23 mouse cellular contexts compared by ENCODE assay signal in the genomic region with DNA sequence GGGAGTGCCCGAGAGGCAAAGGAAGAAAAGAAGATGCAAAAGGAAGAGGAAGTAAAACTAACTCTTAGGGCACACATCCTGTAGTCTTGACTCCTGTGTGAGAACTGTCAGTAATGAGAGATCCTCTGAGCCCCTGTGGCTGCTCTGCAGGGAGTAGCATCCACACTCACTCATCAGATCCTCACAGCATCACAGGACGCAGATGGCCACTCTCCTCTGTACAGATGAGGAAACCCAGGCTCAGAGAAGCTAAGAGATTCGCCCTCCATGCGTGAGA.
A peak's percentile ranks its signal among the peaks of the same experiment; 100 is the strongest.
DNase-seq lines count a peak whose midpoint lies in the region; ATAC-seq and TF ChIP-seq lines count a peak whose summit lies in the region.
"Had no signal": no experiment of that assay in that cellular context is flagged by ENCODE, and none has a peak within 500 bp of the region (broad histone marks: within the 10 kb centered on the region; RNA-seq: fewer than 3 reads in every experiment).

No protein-coding gene starts in this region.

- no peak for ATAC-seq in embryonic facial prominence, embryonic 13.5 days (ENCODE audit: insufficient number of reproducible peaks, insufficient read depth, low FRiP score, low TSS enrichment, low read depth)
- ATAC-seq in embryonic facial prominence, embryonic 14.5 days (ENCODE audit: low read depth), result no peak
- ATAC-seq in megakaryocyte, adult 5-6 weeks (ENCODE audit: poor library complexity, severe bottlenecking), result peak; percentile 45
- ATAC-seq in stomach, postnatal 0 days (ENCODE audit: low FRiP score, low TSS enrichment), result no peak
- ATAC-seq: activated CD4-positive, CD25-positive, alpha-beta regulatory T cell, adult 4 months; forebrain, embryonic 15.5 days; hindbrain, embryonic 16.5 days; Patski had no signal

- H3K4me3 ChIP-seq in embryonic facial prominence, embryonic 13.5 days, result no peak overlapping the region
- no peak overlapping the region for H3K4me3 ChIP-seq in embryonic facial prominence, embryonic 10.5 days
- H3K4me3 ChIP-seq in embryonic facial prominence, embryonic 14.5 days (ENCODE audit: low read depth, low read length), result no peak overlapping the region
- H3K4me3 ChIP-seq in stomach, postnatal 0 days (ENCODE audit: low read depth, low read length), result no peak overlapping the region
- H3K4me3 ChIP-seq: embryonic facial prominence, embryonic 12.5 days; forebrain, embryonic 15.5 days; hindbrain, embryonic 12.5 days had no signal

- peak overlapping the region; percentile 80 for H3K27ac ChIP-seq in embryonic facial prominence, embryonic 13.5 days
- H3K27ac ChIP-seq in embryonic facial prominence, embryonic 10.5 days (replicated peaks), result no peak overlapping the region
- peak overlapping the region; percentile 55 for H3K27ac ChIP-seq in embryonic facial prominence, embryonic 14.5 days (replicated peaks; ENCODE audit: low read depth, low read length)
- no peak overlapping the region for H3K27ac ChIP-seq in stomach, postnatal 0 days (replicated peaks)
- H3K27ac ChIP-seq: embryonic facial prominence, embryonic 12.5 days; forebrain, embryonic 15.5 days; hindbrain, embryonic 12.5 days had no signal

- peaks cover 5% of the 10 kb centered on the region for H3K9me3 ChIP-seq in embryonic facial prominence, embryonic 13.5 days
- peaks cover 5% of the 10 kb centered on the region; the same call in 1 of the 2 replicates for H3K9me3 ChIP-seq in embryonic facial prominence, embryonic 10.5 days
- peaks cover 13% of the 10 kb centered on the region; the same call in 1 of the 2 replicates for H3K9me3 ChIP-seq in embryonic facial prominence, embryonic 14.5 days (ENCODE audit: control insufficient read depth, low read length)
- no peaks in the 10 kb centered on the region for H3K9me3 ChIP-seq in stomach, postnatal 0 days (ENCODE audit: control insufficient read depth, low read length)
- H3K9me3 ChIP-seq: forebrain, embryonic 15.5 days had no signal

- TF ChIP-seq CTCF in stomach, postnatal 0 days (IDR thresholded peaks at IDR 0.05; ENCODE audit: low read depth), result no peak

- no peak overlapping the region for H3K4me2 ChIP-seq in embryonic facial prominence, embryonic 13.5 days
- H3K4me2 ChIP-seq in embryonic facial prominence, embryonic 14.5 days (ENCODE audit: low read depth, low read length), result no peak overlapping the region
- no peak overlapping the region for H3K4me2 ChIP-seq in stomach, postnatal 0 days (replicated peaks; ENCODE audit: low read depth)
- H3K4me2 ChIP-seq: embryonic facial prominence, embryonic 12.5 days; forebrain, embryonic 15.5 days; hindbrain, embryonic 12.5 days had no signal

- peaks cover 34% of the 10 kb centered on the region for H3K4me1 ChIP-seq in embryonic facial prominence, embryonic 13.5 days
- peaks cover 25% of the 10 kb centered on the region for H3K4me1 ChIP-seq in embryonic facial prominence, embryonic 10.5 days
- peaks cover 25% of the 10 kb centered on the region for H3K4me1 ChIP-seq in embryonic facial prominence, embryonic 14.5 days (ENCODE audit: control insufficient read depth, insufficient read depth, low read length)
- no peaks in the 10 kb centered on the region for H3K4me1 ChIP-seq in stomach, postnatal 0 days (replicated peaks; ENCODE audit: control insufficient read depth, insufficient read depth)
- H3K4me1 ChIP-seq: forebrain, embryonic 15.5 days had no signal

- H3K27me3 ChIP-seq in embryonic facial prominence, embryonic 13.5 days, result peaks cover 37% of the 10 kb centered on the region
- H3K27me3 ChIP-seq in embryonic facial prominence, embryonic 10.5 days (replicated peaks; ENCODE audit: low read depth, poor library complexity, severe bottlenecking), result peaks cover 8% of the 10 kb centered on the region; the same call in 1 of the 2 replicates
- H3K27me3 ChIP-seq in embryonic facial prominence, embryonic 14.5 days (replicated peaks; ENCODE audit: control insufficient read depth, insufficient read depth, low read length), result no peaks in the 10 kb centered on the region
- H3K27me3 ChIP-seq in stomach, postnatal 0 days (ENCODE audit: control insufficient read depth, insufficient read depth, low read length), result no peaks in the 10 kb centered on the region
- H3K27me3 ChIP-seq: embryonic facial prominence, embryonic 12.5 days; forebrain, embryonic 15.5 days; hindbrain, embryonic 12.5 days had no signal

- no peak for DNase-seq in embryonic facial prominence, embryonic 10.5 days (ENCODE audit: low spot score)
- peak; percentile 45 for DNase-seq in A20 (ENCODE audit: low read depth, low spot score)
- DNase-seq in embryonic facial prominence, embryonic 14.5 days (ENCODE audit: low spot score), result no peak
- no peak for DNase-seq in ovary, postnatal 14 days (ENCODE audit: low spot score)
- no peak for DNase-seq in stomach, postnatal 0 days (ENCODE audit: low spot score)
- no peak for DNase-seq in right cerebral cortex, postnatal 25 days
- DNase-seq: adrenal gland, adult 2 months; adrenal gland, postnatal 25 days; cerebellum, adult 2 months; cerebellum, postnatal 10 days; embryo, embryonic 11 days; gastrocnemius, postnatal 25 days; heart, adult 11 months; heart, postnatal 10 days; heart, postnatal 4 days had no signal

- no peak for TF ChIP-seq EP300 in stomach, postnatal 0 days (optimal IDR thresholded peaks at IDR 0.05)

- no peaks in the 10 kb centered on the region for H3K36me3 ChIP-seq in embryonic facial prominence, embryonic 13.5 days
- H3K36me3 ChIP-seq in embryonic facial prominence, embryonic 10.5 days (replicated peaks), result no peaks in the 10 kb centered on the region
- no peaks in the 10 kb centered on the region for H3K36me3 ChIP-seq in embryonic facial prominence, embryonic 14.5 days (ENCODE audit: control insufficient read depth, insufficient read depth, low read length)
- no peaks in the 10 kb centered on the region for H3K36me3 ChIP-seq in stomach, postnatal 0 days (ENCODE audit: control insufficient read depth, insufficient read depth, low read length)
- H3K36me3 ChIP-seq: embryonic facial prominence, embryonic 12.5 days; forebrain, embryonic 15.5 days; hindbrain, embryonic 12.5 days had no signal

- WGBS in embryonic facial prominence, embryonic 13.5 days, result 59% methylated on average over 4 of the region's 4 CpGs
- 81% methylated on average over 4 of the region's 4 CpGs for WGBS in embryonic facial prominence, embryonic 10.5 days
- WGBS in embryonic facial prominence, embryonic 14.5 days, result 63% methylated on average over 4 of the region's 4 CpGs
- WGBS in stomach, postnatal 0 days, result 72% methylated on average over 4 of the region's 4 CpGs

- no peak overlapping the region for H3K9ac ChIP-seq in embryonic facial prominence, embryonic 13.5 days
- no peak overlapping the region for H3K9ac ChIP-seq in embryonic facial prominence, embryonic 14.5 days (ENCODE audit: low read depth, low read length)
- no peak overlapping the region for H3K9ac ChIP-seq in stomach, postnatal 0 days (ENCODE audit: low read length)
- H3K9ac ChIP-seq: embryonic facial prominence, embryonic 12.5 days; forebrain, embryonic 15.5 days; hindbrain, embryonic 12.5 days had no signal

Comparison
In these comparisons a context has a peak if more than half of its experiments do, and no peak if none do; other contexts are left out.
1. H3K27ac ChIP-seq: peak in embryonic facial prominence, embryonic 13.5 days (single experiment) and embryonic facial prominence, embryonic 14.5 days (single experiment); none in embryonic facial prominence, embryonic 10.5 days (single experiment) and stomach, postnatal 0 days (single experiment).